Mouse (Mus musculus) lung, postnatal 0 days (tissue): ENCODE measurements around the gene Sox5. TPM values are rescaled to one million over a fixed set of nuclear protein-coding genes. Genes with fewer than 3 reads are reported as not detected.
A peak's percentile ranks its signal among the peaks of the same experiment; 100 is the strongest.

Source experiments
- ATAC-seq: fragments of 200-750 bp; cut with Nextera tagmentation; 2 replicates; pipeline ENCODE4 v1.8.0; 2017; ENCODE audit warnings: moderate library complexity
- DNase-seq: peaks from one replicate; pipeline ENCODE4 v3.0.0-alpha.2; 2016; ENCODE audit warnings: low spot score
- H3K27ac ChIP-seq: fragments of 300-500 bp; sonication (generic); 2 replicates; pipeline ENCODE4 v1.5.1; 2014; ENCODE audit warnings: antibody characterized with exemption, mild to moderate bottlenecking, low read length, mixed read lengths
- H3K27me3 ChIP-seq: fragments of 300-500 bp; sonication (generic); replicated peaks from 2 replicates; pipeline ENCODE4 v1.6.1; 2014; ENCODE audit warnings: low read length, mixed read lengths; ENCODE audit not compliant: insufficient read depth
- H3K36me3 ChIP-seq: fragments of 300-500 bp; sonication (generic); 2 replicates; pipeline ENCODE4 v1.6.1; 2014; ENCODE audit warnings: low read length, mixed read lengths; ENCODE audit not compliant: insufficient read depth
- H3K4me1 ChIP-seq: fragments of 300-500 bp; sonication (generic); 2 replicates; pipeline ENCODE4 v1.6.1; 2014; ENCODE audit warnings: antibody characterized with exemption, low read depth, low read length, mixed read lengths; ENCODE audit not compliant: insufficient read depth
- H3K4me2 ChIP-seq: fragments of 300-500 bp; sonication (generic); replicated peaks from 2 replicates; pipeline ENCODE4 v1.6.1; 2014; ENCODE audit warnings: low read depth, mild to moderate bottlenecking, low read length, moderate library complexity, mixed read lengths
- H3K4me3 ChIP-seq: fragments of 300-500 bp; sonication (generic); 2 replicates; pipeline ENCODE4 v1.5.1; 2014; ENCODE audit warnings: low read depth, low read length
- H3K9ac ChIP-seq: fragments of 300-500 bp; sonication (generic); replicated peaks from 2 replicates; pipeline ENCODE4 v1.6.1; 2014; ENCODE audit warnings: low read depth, mild to moderate bottlenecking
- H3K9me3 ChIP-seq: fragments of 300-500 bp; sonication (generic); 2 replicates; pipeline ENCODE4 v1.6.1; 2016; ENCODE audit warnings: low read length, mixed read lengths
- CTCF ChIP-seq: IDR thresholded peaks from 2 replicates; pipeline ENCODE4 v1.5.1; 2016; ENCODE audit warnings: antibody characterized with exemption, mild to moderate bottlenecking
- EP300 ChIP-seq: IDR thresholded peaks from 2 replicates; pipeline ENCODE4 v1.6.1; 2016; ENCODE audit warnings: antibody characterized with exemption, mild to moderate bottlenecking, control low read depth
- WGBS: fragments of 180-500 bp; shearing (Covaris S2); extraction: QIAGEN DNeasy Blood & Tissue Kit; methylation state at CpG from one replicate; pipeline ENCODE4 v1.1.7; 2014; 5-methylcytosine and 5-hydroxymethylcytosine counted together
- polyA plus RNA-seq: library from polyadenylated mRNA; unstranded; fragments of >200 nt; fragmentation: Nextera tagmentation; extraction: Ambion mirVana; gene quantifications from 2 replicates; pipeline ENCODE4 v1.2.1, GENCODE M21; 2015

The Sox5 gene
- polyA plus RNA-seq, 1 experiment from 2014 or later = 9.8 TPM

DNA sequence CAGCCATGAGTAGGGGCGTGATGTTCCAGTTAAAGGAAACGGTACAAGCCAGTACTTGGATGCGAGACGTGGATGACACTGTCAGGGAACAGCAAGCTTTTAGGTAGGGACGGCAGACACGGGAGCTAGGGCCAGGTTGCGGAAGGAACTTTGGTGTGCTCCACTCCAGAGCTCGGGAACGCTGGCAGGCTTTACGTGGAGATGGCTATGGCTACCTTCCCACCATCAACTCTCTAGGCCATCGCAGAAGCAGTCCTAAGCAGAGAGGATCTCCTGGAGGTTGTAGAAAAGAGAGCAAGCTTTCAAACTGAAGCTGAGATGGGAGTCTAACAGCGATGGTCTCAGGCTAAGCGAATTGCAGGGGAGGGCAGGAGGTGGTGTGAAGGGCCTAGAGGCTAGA, 60.9 kb downstream of the Sox5 start:
- Histone ChIP-seq H3K36me3 (no peaks in the 10 kb centered on the region), H3K9me3 (no peaks in the 10 kb centered on the region), H3K9ac (no peak overlapping the region), H3K27me3 (no peaks in the 10 kb centered on the region; the same call in 1 of the 2 replicates), H3K4me3 (no peak overlapping the region), H3K4me1 (no peaks in the 10 kb centered on the region), H3K27ac (no peak overlapping the region), H3K4me2 (no peak overlapping the region)
- WGBS = 95% methylated on average over 13 of the region's 13 CpGs
- no peak for TF ChIP-seq EP300
- no peak for TF ChIP-seq CTCF
- DNase-seq (no peak), ATAC-seq (no peak)

DNA sequence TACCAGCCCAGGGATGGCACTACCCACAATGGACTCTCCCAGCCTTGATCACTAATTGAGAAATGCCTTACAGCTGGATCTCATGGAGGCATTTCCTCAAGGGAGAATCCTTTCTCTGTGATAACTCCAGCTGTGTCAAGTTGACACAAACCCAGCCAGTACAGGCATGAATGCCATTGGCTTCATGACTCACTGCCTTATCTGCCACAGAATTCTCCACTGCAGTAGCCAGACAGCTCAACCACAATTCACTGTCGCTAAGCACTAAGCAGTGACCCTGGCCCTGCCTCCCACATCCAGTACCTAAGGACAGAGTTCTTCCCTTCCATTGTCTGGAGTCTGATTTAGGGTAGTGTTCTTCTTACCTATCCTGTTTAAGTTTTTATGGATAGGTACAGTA, 65.4 kb downstream of the Sox5 start:
- H3K27me3 ChIP-seq = no peaks in the 10 kb centered on the region
- no peak overlapping the region for H3K4me3 ChIP-seq
- H3K9ac ChIP-seq = no peak overlapping the region
- H3K36me3 ChIP-seq = no peaks in the 10 kb centered on the region
- WGBS = 63% methylated on average over 1 of the region's 1 CpGs
- TF ChIP-seq CTCF (no peak), EP300 (no peak)
- ATAC-seq (no peak; the same call in 1 of the 2 replicates), DNase-seq (no peak)
- H3K27ac ChIP-seq = no peak overlapping the region
- H3K9me3 ChIP-seq = no peaks in the 10 kb centered on the region
- H3K4me1 ChIP-seq = no peaks in the 10 kb centered on the region
- no peak overlapping the region for H3K4me2 ChIP-seq

DNA sequence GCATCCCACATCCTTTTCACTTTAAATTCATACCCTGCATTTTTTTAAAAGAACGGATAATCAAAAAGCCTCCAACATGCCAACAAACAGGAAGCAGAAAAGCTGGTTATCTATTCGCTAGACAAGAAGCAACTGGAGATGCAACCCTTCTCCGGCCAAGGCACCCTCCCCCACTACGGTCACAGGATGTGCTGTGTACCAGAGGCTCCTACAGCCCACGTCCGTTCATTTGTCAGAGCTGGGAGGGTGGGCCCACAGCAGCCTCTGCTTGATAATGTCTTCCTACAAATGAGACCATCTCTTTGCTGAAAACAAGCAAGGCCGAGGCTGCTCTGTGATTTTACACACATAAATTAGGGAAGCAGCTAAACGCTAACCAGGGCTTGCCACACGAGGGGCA, 69.9 kb downstream of the Sox5 start:
- peak; percentile 86 for ATAC-seq
- Histone ChIP-seq H3K4me2 (peak overlapping the region; percentile 20), H3K4me3 (no peak overlapping the region)

DNA sequence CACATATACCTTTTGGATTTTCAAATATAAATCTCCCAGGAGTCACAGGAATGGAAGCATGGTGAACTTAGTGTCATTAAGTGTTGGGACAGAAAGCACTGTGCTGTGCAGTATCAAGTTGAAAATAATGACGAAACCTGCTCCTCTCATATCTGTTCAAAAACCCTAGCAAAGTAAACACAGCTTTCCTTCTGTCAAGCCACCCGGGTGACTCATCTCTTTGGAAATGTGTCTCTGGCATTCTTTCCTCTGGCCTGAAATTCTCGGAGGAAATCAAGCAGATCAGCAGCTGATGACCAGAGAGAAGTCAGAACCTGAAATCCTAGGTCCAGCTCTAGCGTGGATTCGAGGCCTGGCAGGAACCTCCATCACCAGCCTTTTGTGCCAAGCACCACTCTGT, 71.0 kb downstream of the Sox5 start:
- Histone ChIP-seq H3K9ac (no peak overlapping the region), H3K4me3 (no peak overlapping the region), H3K4me2 (0 out of 2 replicates have a peak overlapping the region, but pooled peaks have one; percentile 8), H3K27ac (no peak overlapping the region), H3K4me1 (no peaks in the 10 kb centered on the region), H3K36me3 (no peaks in the 10 kb centered on the region), H3K9me3 (no peaks in the 10 kb centered on the region), H3K27me3 (no peaks in the 10 kb centered on the region)
- TF ChIP-seq EP300 (peak; percentile 75), CTCF (no peak)
- WGBS = 19% methylated on average over 5 of the region's 5 CpGs
- peak; percentile 90 for DNase-seq
- ATAC-seq = peak; percentile 87

More for the DNA sequence above, 69.9 kb downstream of the Sox5 start:
- peak overlapping the region; percentile 43; the same call in 1 of the 2 replicates for H3K27ac ChIP-seq
- WGBS = 34% methylated on average over 9 of the region's 9 CpGs
- H3K36me3 ChIP-seq = no peaks in the 10 kb centered on the region
- H3K4me1 ChIP-seq = no peaks in the 10 kb centered on the region
- no peaks in the 10 kb centered on the region for H3K9me3 ChIP-seq
- H3K9ac ChIP-seq = no peak overlapping the region
- no peaks in the 10 kb centered on the region for H3K27me3 ChIP-seq
- TF ChIP-seq CTCF (no peak), EP300 (0 out of 2 replicates have a peak, but pooled peaks have one; percentile 23)
- peak; percentile 60 for DNase-seq

DNA sequence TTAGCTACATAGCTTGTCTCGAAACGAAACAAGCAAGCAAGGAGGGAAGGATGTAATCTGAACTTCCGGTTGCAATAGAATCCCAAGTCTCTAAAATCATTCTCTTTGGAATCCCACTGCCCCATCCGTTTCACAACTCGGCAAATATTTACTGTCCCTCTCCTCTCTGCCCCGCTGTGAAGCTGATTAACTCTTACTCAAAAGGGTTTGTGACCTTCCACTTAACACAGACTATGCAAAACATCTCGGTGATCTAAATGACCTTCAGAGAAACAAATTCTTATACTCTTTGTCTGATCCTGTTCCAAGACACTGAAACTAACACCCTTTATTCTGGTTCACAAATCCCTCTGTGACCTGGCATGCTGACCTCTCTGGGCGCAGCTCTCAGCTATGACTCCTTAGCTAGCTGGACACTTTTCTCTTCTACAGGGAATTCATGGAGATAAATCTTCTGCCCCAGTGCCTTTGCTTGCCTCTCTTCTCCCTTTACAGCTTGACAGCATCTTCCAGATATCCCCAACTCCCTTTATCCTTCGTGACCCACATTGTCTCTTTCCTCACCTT, 72.1 kb downstream of the Sox5 start:
- Histone ChIP-seq H3K9me3 (no peaks in the 10 kb centered on the region), H3K27ac (no peak overlapping the region), H3K27me3 (no peaks in the 10 kb centered on the region), H3K4me3 (no peak overlapping the region), H3K4me2 (no peak overlapping the region), H3K9ac (no peak overlapping the region), H3K4me1 (no peaks in the 10 kb centered on the region), H3K36me3 (no peaks in the 10 kb centered on the region)
- 55% methylated on average over 9 of the region's 9 CpGs for WGBS
- no peak for DNase-seq
- TF ChIP-seq CTCF (no peak), EP300 (no peak)
- no peak for ATAC-seq

DNA sequence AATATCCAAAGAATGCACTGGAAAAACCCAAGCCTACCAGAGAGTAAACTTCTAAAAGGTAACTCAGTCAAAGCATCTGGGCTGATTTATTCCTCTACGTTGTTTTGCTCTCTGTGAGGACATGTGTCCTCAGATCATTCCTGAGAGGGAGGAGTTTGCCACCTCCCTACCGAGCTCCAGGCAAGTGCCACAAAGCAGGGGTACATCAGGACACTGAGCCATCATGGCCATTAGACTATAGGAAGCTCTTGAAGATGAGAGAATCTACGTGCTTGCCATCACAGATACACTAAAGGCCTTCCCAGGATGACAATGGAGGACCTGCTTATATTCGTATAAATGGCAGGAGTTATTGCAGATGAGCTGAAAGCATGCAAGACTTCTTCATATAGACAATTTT, 73.4 kb downstream of the Sox5 start:
- WGBS = 78% methylated on average over 4 of the region's 4 CpGs
- no peaks in the 10 kb centered on the region for H3K4me1 ChIP-seq
- no peaks in the 10 kb centered on the region for H3K9me3 ChIP-seq
- DNase-seq (no peak), ATAC-seq (no peak)
- TF ChIP-seq CTCF = no peak
- no peak for TF ChIP-seq EP300
- H3K36me3 ChIP-seq = no peaks in the 10 kb centered on the region
- H3K4me2 ChIP-seq = no peak overlapping the region
- H3K4me3 ChIP-seq = no peak overlapping the region
- no peak overlapping the region for H3K27ac ChIP-seq
- no peak overlapping the region for H3K9ac ChIP-seq
- no peaks in the 10 kb centered on the region for H3K27me3 ChIP-seq

DNA sequence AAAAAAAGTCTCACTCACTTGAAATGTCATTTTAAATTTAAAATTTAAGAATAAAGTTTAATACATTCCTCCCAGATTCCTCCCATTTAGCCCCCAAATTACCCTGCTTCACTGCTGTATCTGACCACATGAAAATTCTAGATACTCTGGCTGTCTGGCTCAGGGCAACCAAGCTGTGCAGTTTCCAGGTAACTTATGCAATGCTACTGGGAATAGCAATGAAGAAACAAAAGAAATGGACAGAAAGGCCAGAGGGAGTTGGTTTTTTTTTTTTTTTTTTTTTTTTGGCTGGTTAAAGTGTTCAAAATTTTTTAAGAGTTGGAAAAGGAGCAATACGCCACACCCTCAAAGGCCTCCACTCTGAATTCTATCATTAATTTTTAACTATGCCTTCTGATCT, 73.8 kb downstream of the Sox5 start:
- ATAC-seq = no peak
- DNase-seq = no peak
- WGBS = 91% methylated on average over 1 of the region's 1 CpGs
- no peak overlapping the region for H3K4me2 ChIP-seq
- H3K4me3 ChIP-seq = no peak overlapping the region
- no peak overlapping the region for H3K27ac ChIP-seq
- H3K9ac ChIP-seq = no peak overlapping the region
- H3K36me3 ChIP-seq = no peaks in the 10 kb centered on the region
- TF ChIP-seq EP300 = no peak
- no peak for TF ChIP-seq CTCF
- H3K4me1 ChIP-seq = no peaks in the 10 kb centered on the region
- H3K27me3 ChIP-seq = no peaks in the 10 kb centered on the region
- no peaks in the 10 kb centered on the region for H3K9me3 ChIP-seq
